Mouse (Mus musculus) liver, embryonic 16.5 days (tissue): ENCODE results near the gene Siglecf. TPM values are rescaled to one million over a fixed set of nuclear protein-coding genes. Genes with fewer than 3 reads are reported as not detected.

Source experiments
- ATAC-seq: fragments of 200-750 bp; cut with Nextera tagmentation; 2 replicates; pipeline ENCODE4 v1.8.0; 2017; ENCODE audit warnings: low read depth, mild to moderate bottlenecking, moderate number of reproducible peaks, moderate library complexity
- H3K27ac ChIP-seq: fragments of 300-500 bp; sonication (generic); 2 replicates; pipeline ENCODE4 v1.5.1; 2014; ENCODE audit warnings: mild to moderate bottlenecking, low read length
- H3K27me3 ChIP-seq: fragments of 300-500 bp; sonication (generic); 2 replicates; pipeline ENCODE4 v1.6.1; 2014; ENCODE audit warnings: low read depth, low read length, mixed read lengths; ENCODE audit not compliant: control insufficient read depth, insufficient read depth
- H3K36me3 ChIP-seq: fragments of 300-500 bp; sonication (generic); 2 replicates; pipeline ENCODE4 v1.6.1; 2014; ENCODE audit warnings: mild to moderate bottlenecking; ENCODE audit not compliant: control insufficient read depth, insufficient read depth
- H3K4me1 ChIP-seq: fragments of 300-500 bp; sonication (generic); 2 replicates; pipeline ENCODE4 v1.6.1; 2014; ENCODE audit warnings: low read depth, low read length, mixed read lengths; ENCODE audit not compliant: control insufficient read depth
- H3K4me2 ChIP-seq: fragments of 300-500 bp; sonication (generic); 2 replicates; pipeline ENCODE4 v1.6.1; 2014; ENCODE audit warnings: low read depth, low read length, mixed read lengths
- H3K4me3 ChIP-seq: fragments of 300-500 bp; sonication (generic); 2 replicates; pipeline ENCODE4 v1.5.1; 2014; ENCODE audit warnings: low read depth, mild to moderate bottlenecking, low read length
- H3K9ac ChIP-seq: fragments of 300-500 bp; sonication (generic); 2 replicates; pipeline ENCODE4 v1.6.1; 2014; ENCODE audit warnings: low read depth, low read length
- H3K9me3 ChIP-seq: fragments of 300-500 bp; sonication (generic); replicated peaks from 2 replicates; pipeline ENCODE4 v1.6.1; 2016; ENCODE audit warnings: low read length; ENCODE audit not compliant: control insufficient read depth
- WGBS: fragments of 180-500 bp; shearing (Covaris S2); extraction: QIAGEN DNeasy Blood & Tissue Kit; methylation state at CpG from one replicate; pipeline ENCODE4 v1.1.7; 2014; ENCODE audit not compliant: insufficient replicate concordance; 5-methylcytosine and 5-hydroxymethylcytosine counted together
- polyA plus RNA-seq: library from polyadenylated mRNA; unstranded; fragments of >200 nt; fragmentation: Nextera tagmentation; extraction: Ambion mirVana; gene quantifications from 2 replicates; pipeline ENCODE4 v1.2.1, GENCODE M21; 2015

Siglecf gene
- 1.8 and 1.9 TPM in 2 replicates for polyA plus RNA-seq

GRCm38 (mm10) chr7:43351154-43351553, at the start of gene Siglecf:
Gene Siglecf, plus strand, starts transcription at chr7:43351341.
- Histone ChIP-seq H3K9ac (no peak within 1 kb of the TSS; the same call in 1 of the 2 replicates), H3K4me2 (no peak within 1 kb of the TSS), H3K9me3 (no peaks in the 10 kb centered on the region), H3K27ac (no peak within 1 kb of the TSS), H3K36me3 (no peaks in the 10 kb centered on the region), H3K4me1 (peaks cover 11% of the 10 kb centered on the region), H3K4me3 (no peak within 1 kb of the TSS), H3K27me3 (no peaks in the 10 kb centered on the region)
- WGBS, result 22% methylated on average over 3 of the region's 3 CpGs
- ATAC-seq, result peak; percentile 38; the same call in 1 of the 2 replicates

- 39% methylated on average over 3 of the region's 3 CpGs for WGBS
- Histone ChIP-seq H3K4me3 (no peak overlapping the region), H3K4me1 (peaks cover 10% of the 10 kb centered on the region), H3K9me3 (no peaks in the 10 kb centered on the region), H3K4me2 (no peak overlapping the region), H3K36me3 (peaks cover 3% of the 10 kb centered on the region), H3K27me3 (no peaks in the 10 kb centered on the region), H3K9ac (no peak overlapping the region), H3K27ac (peak overlapping the region; percentile 15; the same call in 1 of the 2 replicates)
- ATAC-seq, result no peak
These were observed 45.9 kb upstream of the Siglecf start for GRCm38 (mm10) chr7:43305235-43305634.

DNA sequence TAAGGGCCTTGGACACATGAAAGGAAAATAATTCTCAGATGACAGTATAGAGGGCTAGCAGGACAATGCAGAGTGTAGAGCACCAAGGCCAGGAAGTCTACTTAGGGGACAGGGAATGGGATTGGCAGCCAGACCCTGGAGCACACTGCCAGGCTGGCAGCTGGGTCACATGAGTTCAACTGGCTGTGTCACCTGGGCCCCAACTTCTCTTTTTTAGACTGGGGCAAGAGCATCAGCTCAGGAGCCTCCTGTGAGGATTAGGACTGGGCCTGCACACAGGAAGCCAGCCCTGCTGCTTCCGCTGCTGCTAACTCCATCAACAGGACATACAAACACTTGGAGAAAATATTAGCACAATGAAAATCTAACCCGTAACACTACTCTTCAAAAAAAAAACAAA, 42.1 kb upstream of the Siglecf start:
- no peaks in the 10 kb centered on the region for H3K9me3 ChIP-seq
- H3K27me3 ChIP-seq, result no peaks in the 10 kb centered on the region
- no peak for ATAC-seq
- H3K9ac ChIP-seq, result no peak overlapping the region
- WGBS, result 58% methylated on average over 2 of the region's 2 CpGs
- no peak overlapping the region for H3K4me3 ChIP-seq
- no peak overlapping the region for H3K4me2 ChIP-seq
- no peaks in the 10 kb centered on the region; the same call in 1 of the 2 replicates for H3K36me3 ChIP-seq
- H3K27ac ChIP-seq, result no peak overlapping the region
- peaks cover 25% of the 10 kb centered on the region for H3K4me1 ChIP-seq

GRCm38 (mm10) chr7:43311632-43312031, 39.5 kb upstream of the Siglecf start:
- Histone ChIP-seq H3K9me3 (no peaks in the 10 kb centered on the region), H3K9ac (no peak overlapping the region; the same call in 1 of the 2 replicates), H3K27ac (no peak overlapping the region), H3K4me1 (peaks cover 25% of the 10 kb centered on the region), H3K27me3 (no peaks in the 10 kb centered on the region), H3K4me2 (peak overlapping the region; percentile 88), H3K36me3 (no peaks in the 10 kb centered on the region; the same call in 1 of the 2 replicates), H3K4me3 (peak overlapping the region; percentile 82)
- WGBS, result 34% methylated on average over 6 of the region's 6 CpGs
- no peak for ATAC-seq

DNA sequence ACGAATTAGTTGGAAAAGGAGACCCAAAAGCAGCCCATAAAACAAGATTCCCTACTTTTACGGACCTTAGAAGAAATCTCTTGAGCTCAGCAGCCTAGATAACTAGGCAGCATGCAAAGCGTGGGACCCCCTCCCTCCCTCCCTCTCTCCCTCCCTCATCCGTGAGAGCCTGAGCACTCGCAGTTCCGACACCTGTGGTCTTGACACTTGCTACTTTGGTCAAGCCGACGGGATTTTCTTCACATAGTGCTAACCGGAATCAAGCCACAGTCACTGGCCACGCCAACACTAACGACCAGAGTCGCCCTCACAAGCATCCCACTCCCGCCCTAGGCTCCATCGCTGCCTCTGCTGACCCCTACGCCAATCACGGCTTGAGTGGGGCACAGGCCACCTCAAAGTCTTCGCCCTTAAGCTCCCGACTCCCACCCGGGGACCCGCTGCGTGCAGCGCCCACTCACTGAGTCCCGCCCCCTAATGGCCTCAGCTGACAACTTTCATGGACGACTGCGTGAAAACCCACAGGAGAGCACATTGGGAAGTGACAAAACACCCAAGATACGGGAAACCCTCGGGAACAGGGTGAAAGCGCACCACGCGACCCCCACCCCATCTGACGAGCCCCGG, 38.6 kb upstream of the Siglecf start:
- Histone ChIP-seq H3K27ac (peak overlapping the region; percentile 88), H3K27me3 (no peaks in the 10 kb centered on the region), H3K4me3 (peak overlapping the region; percentile 82), H3K9ac (peak overlapping the region; percentile 82), H3K4me1 (peaks cover 25% of the 10 kb centered on the region), H3K4me2 (peak overlapping the region; percentile 88), H3K9me3 (no peaks in the 10 kb centered on the region), H3K36me3 (no peaks in the 10 kb centered on the region; the same call in 1 of the 2 replicates)
- peak; percentile 32 for ATAC-seq
- WGBS, result 1% methylated on average over 32 of the region's 32 CpGs

DNA sequence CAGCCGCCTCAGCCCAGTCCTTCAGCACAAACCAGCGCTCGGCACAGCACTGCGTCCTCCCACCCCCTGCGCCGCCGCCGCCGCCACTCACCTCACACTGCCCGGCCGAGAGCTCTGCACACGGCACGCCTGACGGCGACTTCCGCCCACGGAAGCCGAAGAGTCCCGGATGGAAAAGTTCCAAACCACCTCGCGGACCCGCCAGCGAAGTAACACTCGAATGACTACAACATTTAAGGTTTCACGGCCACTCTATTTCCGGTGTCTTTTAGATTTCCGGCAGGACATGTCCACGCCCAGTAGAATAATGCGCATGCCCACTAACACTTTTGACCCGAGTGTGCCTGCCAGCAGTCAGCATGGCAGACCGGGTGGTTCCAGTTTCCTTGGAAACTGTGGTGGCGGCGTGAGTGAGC, 38.1 kb upstream of the Siglecf start, which contains the start of gene Zfp715:
Gene Zfp715 (minus strand): TSS at position 282 of the 416 bp plus-strand sequence.
- peaks cover 25% of the 10 kb centered on the region for H3K4me1 ChIP-seq
- ATAC-seq, result peak; percentile 89
- H3K36me3 ChIP-seq, result no peaks in the 10 kb centered on the region; the same call in 1 of the 2 replicates
- WGBS, result under 1% methylated on average over 33 of the region's 33 CpGs
- H3K27ac ChIP-seq, result peak within 1 kb of the TSS; percentile 88
- H3K4me3 ChIP-seq, result peak within 1 kb of the TSS; percentile 82
- H3K9ac ChIP-seq, result peak within 1 kb of the TSS; percentile 82
- no peaks in the 10 kb centered on the region for H3K9me3 ChIP-seq
- no peaks in the 10 kb centered on the region for H3K27me3 ChIP-seq
- peak within 1 kb of the TSS; percentile 88 for H3K4me2 ChIP-seq

GRCm38 (mm10) chr7:43326223-43326780, 24.8 kb upstream of the Siglecf start:
- Histone ChIP-seq H3K27ac (no peak overlapping the region), H3K4me1 (no peaks in the 10 kb centered on the region), H3K4me3 (no peak overlapping the region), H3K9me3 (no peaks in the 10 kb centered on the region), H3K36me3 (no peaks in the 10 kb centered on the region), H3K27me3 (no peaks in the 10 kb centered on the region), H3K4me2 (no peak overlapping the region), H3K9ac (no peak overlapping the region)
- no peak for ATAC-seq
- WGBS, result 55% methylated on average over 10 of the region's 10 CpGs

DNA sequence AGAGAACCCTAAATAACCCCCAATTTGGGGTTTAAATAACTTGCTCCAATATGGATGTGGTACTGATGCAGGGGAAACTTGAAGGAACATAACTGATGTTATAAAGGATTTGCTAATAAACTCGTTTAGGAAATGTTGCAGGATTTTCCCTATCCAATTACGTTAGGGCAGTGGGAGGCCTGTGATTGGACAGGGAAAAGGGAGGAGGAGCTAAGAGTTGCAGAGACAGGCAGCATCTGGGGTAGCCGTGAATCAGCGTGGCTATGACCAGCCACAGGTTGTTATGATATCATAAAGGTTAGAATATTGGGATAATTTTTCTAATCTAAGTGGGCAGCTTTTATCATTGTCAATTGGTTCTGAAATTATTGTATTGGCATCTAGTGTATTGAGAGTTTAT, 23.0 kb upstream of the Siglecf start:
- no peak overlapping the region for H3K9ac ChIP-seq
- H3K27me3 ChIP-seq, result no peaks in the 10 kb centered on the region
- H3K36me3 ChIP-seq, result no peaks in the 10 kb centered on the region
- no peak overlapping the region for H3K27ac ChIP-seq
- no peaks in the 10 kb centered on the region for H3K9me3 ChIP-seq
- no peaks in the 10 kb centered on the region for H3K4me1 ChIP-seq
- ATAC-seq, result no peak
- H3K4me3 ChIP-seq, result no peak overlapping the region
- 42% methylated on average over 4 of the region's 4 CpGs for WGBS
- H3K4me2 ChIP-seq, result no peak overlapping the region

DNA sequence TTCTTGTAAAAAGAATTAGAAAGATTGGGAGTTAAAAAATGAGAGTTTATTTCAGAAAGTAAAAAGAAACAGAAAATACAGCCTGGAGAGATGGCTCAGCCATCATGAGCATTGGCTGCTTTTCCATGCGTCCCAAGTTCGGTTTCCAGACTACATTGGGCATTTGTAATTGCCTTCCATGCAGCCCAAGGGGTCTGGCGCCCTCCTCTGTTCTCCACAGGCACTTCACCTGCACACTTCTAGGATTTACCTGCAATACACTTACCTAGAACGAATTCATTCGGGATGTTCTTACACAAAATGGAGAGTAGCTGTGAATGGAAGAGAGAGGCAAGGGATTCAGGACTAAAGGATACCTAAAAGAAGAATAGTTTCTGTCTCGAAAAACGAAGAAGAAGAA, 17.9 kb upstream of the Siglecf start:
- no peak overlapping the region for H3K4me2 ChIP-seq
- H3K27ac ChIP-seq, result no peak overlapping the region
- no peaks in the 10 kb centered on the region for H3K27me3 ChIP-seq
- no peak overlapping the region for H3K4me3 ChIP-seq
- WGBS, result 32% methylated on average over 6 of the region's 7 CpGs
- no peaks in the 10 kb centered on the region for H3K36me3 ChIP-seq
- H3K9me3 ChIP-seq, result no peaks in the 10 kb centered on the region
- ATAC-seq, result no peak
- no peak overlapping the region for H3K9ac ChIP-seq
- H3K4me1 ChIP-seq, result no peaks in the 10 kb centered on the region
